Mouse (Mus musculus): Measurements from ENCODE around the gene Zfhx3. TPM values are rescaled to one million over a fixed set of nuclear protein-coding genes. Genes with fewer than 3 reads are reported as not detected.

The Zfhx3 gene
- total and polyA plus RNA-seq, 2 experiments from 2014 or later, result 14.9 to 15.3 TPM

DNA sequence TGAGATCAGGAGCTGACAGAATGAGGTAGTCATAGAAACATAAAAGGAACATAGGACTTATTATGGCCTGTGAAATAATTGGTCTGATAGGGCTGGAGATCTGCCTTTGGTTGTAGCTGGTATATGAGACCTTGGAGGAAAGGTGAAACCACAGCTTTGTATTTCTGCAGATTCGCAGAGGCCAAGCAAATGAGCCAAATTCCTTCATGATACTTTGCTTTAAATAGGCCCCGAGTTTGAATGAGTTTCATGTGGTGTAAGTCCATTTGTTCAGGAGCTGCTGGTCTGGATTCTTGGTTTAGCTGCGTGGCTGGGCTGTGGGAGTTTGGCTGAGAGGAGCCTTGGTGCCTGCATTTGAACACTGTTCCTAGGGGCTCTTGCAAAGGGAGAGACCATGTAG, 101.7 kb downstream of the Zfhx3 start:
- H3K4me3 ChIP-seq (ENCODE audit: low read length), result no peak overlapping the region
- no peak overlapping the region for H3K9ac ChIP-seq (replicated peaks; ENCODE audit: low read length)
- no peak for TF ChIP-seq CTCF (IDR thresholded peaks at IDR 0.05; ENCODE audit: low read depth)
- H3K27me3 ChIP-seq (ENCODE audit: insufficient read depth, low read length), result no peaks in the 10 kb centered on the region
- DNase-seq (ENCODE audit: low spot score) (no peak), ATAC-seq (no peak)
- H3K27ac ChIP-seq, result no peak overlapping the region
- no peak overlapping the region for H3K4me2 ChIP-seq (ENCODE audit: low read depth, low read length)
- no peaks in the 10 kb centered on the region for H3K36me3 ChIP-seq (ENCODE audit: insufficient read depth, low read length)
- no peaks in the 10 kb centered on the region for H3K4me1 ChIP-seq (ENCODE audit: insufficient read depth, low read length)
- WGBS, result 80% methylated on average over 3 of the region's 3 CpGs
- no peaks in the 10 kb centered on the region for H3K9me3 ChIP-seq (ENCODE audit: low read length)

DNA sequence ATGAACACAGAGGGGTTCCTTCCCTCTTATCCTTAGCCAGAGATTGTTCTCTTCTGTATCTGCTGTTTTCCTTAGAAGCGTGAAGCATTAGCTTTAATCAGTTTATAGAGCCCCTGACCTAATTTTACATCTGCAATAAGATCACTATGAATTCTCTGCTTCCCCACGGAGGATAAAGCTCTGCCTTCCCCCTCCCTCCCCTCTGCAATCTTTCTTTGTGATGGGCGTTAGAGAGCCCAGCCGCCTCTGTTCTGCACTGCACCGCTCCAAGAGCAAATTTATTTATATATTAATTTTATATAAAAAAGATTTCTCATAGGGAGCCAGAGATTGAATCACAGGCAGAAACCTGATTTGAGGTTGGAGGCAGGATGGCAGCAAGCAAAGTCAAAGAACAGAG, 113.8 kb downstream of the Zfhx3 start:
- TF ChIP-seq CTCF (IDR thresholded peaks at IDR 0.05; ENCODE audit: low read depth), result no peak
- no peaks in the 10 kb centered on the region for H3K9me3 ChIP-seq (ENCODE audit: low read length)
- peak overlapping the region; percentile 26; the same call in 1 of the 2 replicates for H3K27ac ChIP-seq
- no peak overlapping the region for H3K9ac ChIP-seq (replicated peaks; ENCODE audit: low read length)
- H3K36me3 ChIP-seq (ENCODE audit: insufficient read depth, low read length), result no peaks in the 10 kb centered on the region
- no peak overlapping the region for H3K4me3 ChIP-seq (ENCODE audit: low read length)
- DNase-seq (ENCODE audit: low spot score) (peak; percentile 24), ATAC-seq (no peak)
- no peak overlapping the region for H3K4me2 ChIP-seq (ENCODE audit: low read depth, low read length)
- WGBS, result 42% methylated on average over 5 of the region's 5 CpGs
- no peaks in the 10 kb centered on the region for H3K4me1 ChIP-seq (ENCODE audit: insufficient read depth, low read length)
- H3K27me3 ChIP-seq (ENCODE audit: insufficient read depth, low read length), result no peaks in the 10 kb centered on the region

DNA sequence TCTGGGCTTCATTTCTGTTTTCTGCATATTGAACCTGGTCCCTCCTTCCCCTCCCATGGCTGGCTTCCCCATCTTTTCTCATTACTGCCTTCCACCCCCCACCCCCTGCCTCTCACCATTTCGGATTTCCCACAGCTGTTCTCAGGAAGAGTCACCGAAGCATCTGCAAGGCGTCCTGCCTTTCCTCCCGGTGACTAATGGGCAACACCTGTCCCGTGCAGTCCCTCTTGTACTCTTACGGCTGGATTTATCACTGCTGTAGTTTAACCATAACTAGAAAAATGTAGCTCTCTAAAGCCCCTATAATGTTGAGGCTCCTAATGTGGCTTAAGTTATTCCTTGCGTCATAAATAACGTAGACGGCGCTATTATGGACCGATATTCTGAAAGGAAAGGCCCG, 119.5 kb downstream of the Zfhx3 start:
- no peaks in the 10 kb centered on the region for H3K4me1 ChIP-seq (ENCODE audit: insufficient read depth, low read length)
- no peaks in the 10 kb centered on the region for H3K9me3 ChIP-seq (ENCODE audit: low read length)
- ATAC-seq, result no peak
- no peak overlapping the region for H3K4me2 ChIP-seq (ENCODE audit: low read depth, low read length)
- no peak for TF ChIP-seq CTCF (IDR thresholded peaks at IDR 0.05; ENCODE audit: low read depth)
- no peaks in the 10 kb centered on the region for H3K27me3 ChIP-seq (ENCODE audit: insufficient read depth, low read length)
- H3K36me3 ChIP-seq (ENCODE audit: insufficient read depth, low read length), result no peaks in the 10 kb centered on the region
- WGBS, result 79% methylated on average over 12 of the region's 12 CpGs
- H3K27ac ChIP-seq, result no peak overlapping the region
- no peak overlapping the region for H3K9ac ChIP-seq (replicated peaks; ENCODE audit: low read length)
- DNase-seq (ENCODE audit: low spot score), result no peak
- no peak overlapping the region for H3K4me3 ChIP-seq (ENCODE audit: low read length)

DNA sequence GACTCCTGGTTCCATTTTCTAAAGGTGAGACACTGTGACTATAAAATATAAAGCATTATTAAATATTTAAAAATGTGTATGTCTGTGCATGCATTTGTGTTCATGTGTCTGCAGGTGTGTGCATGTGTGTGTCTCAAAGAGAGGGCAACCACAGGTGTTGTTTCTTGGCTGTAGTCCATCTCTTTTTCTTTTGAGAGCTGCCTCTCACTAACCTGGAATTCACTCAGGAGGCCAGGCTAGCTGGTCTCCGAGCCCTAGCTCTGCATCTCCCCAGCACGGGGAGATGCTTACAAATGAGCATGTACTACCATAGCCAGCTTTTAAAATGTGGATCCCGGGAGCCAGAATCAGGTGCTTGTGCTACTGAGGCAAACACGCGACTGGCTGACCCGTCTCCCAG, 124.7 kb downstream of the Zfhx3 start:
- Histone ChIP-seq H3K9ac (replicated peaks; ENCODE audit: low read length) (no peak overlapping the region), H3K27me3 (ENCODE audit: insufficient read depth, low read length) (no peaks in the 10 kb centered on the region), H3K4me1 (ENCODE audit: insufficient read depth, low read length) (no peaks in the 10 kb centered on the region), H3K36me3 (ENCODE audit: insufficient read depth, low read length) (no peaks in the 10 kb centered on the region), H3K27ac (no peak overlapping the region), H3K4me2 (ENCODE audit: low read depth, low read length) (no peak overlapping the region), H3K9me3 (ENCODE audit: low read length) (no peaks in the 10 kb centered on the region), H3K4me3 (ENCODE audit: low read length) (no peak overlapping the region)
- ATAC-seq (no peak), DNase-seq (ENCODE audit: low spot score) (no peak)
- 86% methylated on average over 6 of the region's 6 CpGs for WGBS
- TF ChIP-seq CTCF (IDR thresholded peaks at IDR 0.05; ENCODE audit: low read depth), result no peak

DNA sequence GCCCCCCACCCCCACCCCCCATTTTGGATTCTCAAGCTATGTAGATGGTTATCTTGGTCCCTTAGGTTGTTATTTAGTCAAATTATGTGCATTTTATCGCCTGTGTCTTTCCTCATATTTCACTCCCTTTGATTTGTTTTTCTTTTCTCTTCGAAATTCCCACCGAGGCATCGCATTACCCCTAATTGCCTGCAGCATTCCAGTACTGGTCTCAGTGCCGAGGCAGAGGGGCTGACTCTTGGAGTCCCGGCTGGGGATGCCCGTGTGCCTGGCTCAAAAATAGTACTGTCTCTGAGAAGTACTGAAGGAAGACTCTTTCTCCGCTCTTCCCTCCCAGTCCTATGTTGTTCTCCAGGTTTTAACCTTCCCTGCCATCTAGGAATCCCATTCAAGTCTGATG, 125.8 kb downstream of the Zfhx3 start:
- Histone ChIP-seq H3K4me3 (ENCODE audit: low read length) (no peak overlapping the region), H3K4me1 (ENCODE audit: insufficient read depth, low read length) (no peaks in the 10 kb centered on the region), H3K36me3 (ENCODE audit: insufficient read depth, low read length) (no peaks in the 10 kb centered on the region), H3K9ac (replicated peaks; ENCODE audit: low read length) (no peak overlapping the region), H3K27ac (no peak overlapping the region), H3K9me3 (ENCODE audit: low read length) (no peaks in the 10 kb centered on the region), H3K4me2 (ENCODE audit: low read depth, low read length) (no peak overlapping the region), H3K27me3 (ENCODE audit: insufficient read depth, low read length) (no peaks in the 10 kb centered on the region)
- DNase-seq (ENCODE audit: low spot score), result no peak
- WGBS, result 57% methylated on average over 8 of the region's 8 CpGs
- TF ChIP-seq CTCF (IDR thresholded peaks at IDR 0.05; ENCODE audit: low read depth), result no peak
- no peak for ATAC-seq

DNA sequence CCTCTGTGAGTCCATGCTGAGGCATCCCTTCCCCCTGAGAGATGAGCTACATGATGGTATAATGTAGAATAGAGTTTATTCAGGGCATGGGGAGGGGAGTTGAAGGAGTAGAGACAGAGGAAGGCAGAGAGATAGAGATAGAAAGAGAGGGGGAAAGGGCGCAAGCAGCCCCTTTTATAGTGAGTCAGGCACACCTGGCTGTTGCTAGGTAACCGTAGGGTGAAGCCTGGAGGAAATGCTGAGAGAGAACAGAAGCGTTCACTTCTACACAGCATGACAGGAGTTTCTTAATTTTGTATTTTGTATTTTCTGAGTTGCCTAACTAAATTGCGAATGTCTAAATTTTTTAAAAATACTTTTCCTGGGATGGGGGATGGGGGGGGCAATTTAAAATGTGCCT, 128.0 kb downstream of the Zfhx3 start:
- Histone ChIP-seq H3K9ac (replicated peaks; ENCODE audit: low read length) (no peak overlapping the region), H3K36me3 (ENCODE audit: insufficient read depth, low read length) (no peaks in the 10 kb centered on the region), H3K9me3 (ENCODE audit: low read length) (no peaks in the 10 kb centered on the region), H3K4me3 (ENCODE audit: low read length) (no peak overlapping the region), H3K27ac (no peak overlapping the region), H3K4me2 (ENCODE audit: low read depth, low read length) (no peak overlapping the region), H3K27me3 (ENCODE audit: insufficient read depth, low read length) (no peaks in the 10 kb centered on the region), H3K4me1 (ENCODE audit: insufficient read depth, low read length) (no peaks in the 10 kb centered on the region)
- DNase-seq (ENCODE audit: low spot score), result peak; percentile 7
- no peak for TF ChIP-seq CTCF (IDR thresholded peaks at IDR 0.05; ENCODE audit: low read depth)
- 63% methylated on average over 4 of the region's 4 CpGs for WGBS
- ATAC-seq, result no peak

DNA sequence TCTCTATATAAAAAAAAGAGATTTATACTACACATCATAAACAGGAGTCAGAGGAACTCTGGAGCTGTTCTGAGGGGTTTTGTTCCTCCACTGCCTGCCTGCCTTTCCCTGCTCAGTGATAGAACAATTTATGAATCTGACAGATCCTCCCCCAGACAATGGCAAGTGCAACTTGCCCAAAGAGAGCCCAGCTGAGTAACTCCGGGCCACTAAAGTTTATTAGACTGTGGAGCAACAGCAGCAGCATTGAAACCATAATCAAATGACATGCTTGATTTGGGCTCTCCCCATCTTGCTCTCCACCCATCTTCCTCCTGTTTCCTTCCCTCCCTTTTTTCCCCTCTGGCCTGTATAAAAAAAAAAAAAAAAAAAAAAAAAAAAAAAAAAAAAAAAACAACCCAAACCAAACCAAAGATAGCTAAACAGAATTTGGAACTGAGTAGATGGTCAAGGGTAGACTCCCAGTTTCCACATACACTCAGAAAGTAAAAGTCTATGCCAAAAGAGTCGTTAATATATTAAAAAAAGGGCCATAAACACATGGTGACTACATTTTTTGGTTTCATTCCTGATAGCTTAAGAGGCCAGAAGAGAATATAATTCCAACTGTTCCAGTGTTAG, 129.8 kb downstream of the Zfhx3 start:
- Histone ChIP-seq H3K9me3 (ENCODE audit: low read length) (no peaks in the 10 kb centered on the region), H3K27ac (no peak overlapping the region), H3K4me1 (ENCODE audit: insufficient read depth, low read length) (no peaks in the 10 kb centered on the region), H3K36me3 (ENCODE audit: insufficient read depth, low read length) (no peaks in the 10 kb centered on the region), H3K9ac (replicated peaks; ENCODE audit: low read length) (no peak overlapping the region), H3K4me2 (ENCODE audit: low read depth, low read length) (no peak overlapping the region), H3K4me3 (ENCODE audit: low read length) (no peak overlapping the region), H3K27me3 (ENCODE audit: insufficient read depth, low read length) (no peaks in the 10 kb centered on the region)
- TF ChIP-seq CTCF (IDR thresholded peaks at IDR 0.05; ENCODE audit: low read depth), result no peak
- 47% methylated on average over 2 of the region's 2 CpGs for WGBS
- DNase-seq (ENCODE audit: low spot score) (no peak), ATAC-seq (no peak)

Data from hindbrain, postnatal 0 days (tissue).